Mouse (Mus musculus): ENCODE measurements around the gene Ttpal. TPM values are rescaled to one million over a fixed set of nuclear protein-coding genes. Genes with fewer than 3 reads are reported as not detected.

Gene Ttpal
- polyA plus RNA-seq, 1 experiment from 2014 or later = 37.3 TPM

DNA sequence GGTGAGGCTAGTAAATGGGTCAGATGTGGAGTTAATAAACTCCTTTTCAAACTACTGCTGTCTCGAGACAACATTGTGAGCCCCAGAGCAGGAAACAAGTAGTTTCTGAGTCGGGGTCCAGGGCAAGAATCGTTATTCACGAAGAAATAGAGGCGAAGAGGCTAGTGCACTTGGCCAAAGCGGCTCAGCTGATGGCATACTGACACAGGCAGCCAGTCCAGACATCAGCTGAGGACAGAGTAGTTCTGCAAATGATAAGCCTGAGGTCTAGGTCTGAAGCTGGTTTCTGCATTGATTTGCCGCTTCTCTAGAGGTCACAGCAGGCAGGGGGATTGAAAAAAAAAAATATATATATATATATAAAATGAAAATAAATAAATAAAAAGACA is 408 bp upstream of the Ttpal start:
- Histone ChIP-seq H3K9ac (peak overlapping the region; percentile 91), H3K4me1 (ENCODE audit: insufficient read depth) (peaks cover 5% of the 10 kb centered on the region; the same call in 1 of the 2 replicates), H3K4me3 (ENCODE audit: low read depth, low read length) (peak overlapping the region; percentile 91), H3K4me2 (peak overlapping the region; percentile 81), H3K27me3 (ENCODE audit: insufficient read depth, low read length) (no peaks in the 10 kb centered on the region), H3K27ac (ENCODE audit: low read depth) (no peak overlapping the region), H3K9me3 (ENCODE audit: low read depth, low read length) (no peaks in the 10 kb centered on the region), H3K36me3 (ENCODE audit: insufficient read depth) (no peaks in the 10 kb centered on the region)
- ATAC-seq (ENCODE audit: insufficient read depth) = no peak
- 70% methylated on average over 7 of the region's 7 CpGs for WGBS
- TF ChIP-seq CTCF (IDR thresholded peaks at IDR 0.05; ENCODE audit: low read depth) = no peak
- no peak for DNase-seq

- H3K36me3 ChIP-seq (ENCODE audit: insufficient read depth) = peaks cover 17% of the 10 kb centered on the region; the same call in 1 of the 2 replicates
- no peak overlapping the region for H3K4me2 ChIP-seq
- ATAC-seq (ENCODE audit: insufficient read depth) = no peak
- 0 out of 2 replicates have a peak, but pooled peaks cover 3% of the 10 kb centered on the region for H3K4me1 ChIP-seq (ENCODE audit: insufficient read depth)
- WGBS = 84% methylated on average over 7 of the region's 7 CpGs
- TF ChIP-seq CTCF (IDR thresholded peaks at IDR 0.05; ENCODE audit: low read depth) = no peak
- H3K27ac ChIP-seq (ENCODE audit: low read depth) = no peak overlapping the region
- H3K9me3 ChIP-seq (ENCODE audit: low read depth, low read length) = no peaks in the 10 kb centered on the region
- no peak overlapping the region for H3K9ac ChIP-seq
- H3K27me3 ChIP-seq (ENCODE audit: insufficient read depth, low read length) = no peaks in the 10 kb centered on the region
- no peak for DNase-seq
- H3K4me3 ChIP-seq (ENCODE audit: low read depth, low read length) = no peak overlapping the region
These were observed 4.0 kb downstream of the Ttpal start for GRCm38 (mm10) chr2:163606161-163606560.

DNA sequence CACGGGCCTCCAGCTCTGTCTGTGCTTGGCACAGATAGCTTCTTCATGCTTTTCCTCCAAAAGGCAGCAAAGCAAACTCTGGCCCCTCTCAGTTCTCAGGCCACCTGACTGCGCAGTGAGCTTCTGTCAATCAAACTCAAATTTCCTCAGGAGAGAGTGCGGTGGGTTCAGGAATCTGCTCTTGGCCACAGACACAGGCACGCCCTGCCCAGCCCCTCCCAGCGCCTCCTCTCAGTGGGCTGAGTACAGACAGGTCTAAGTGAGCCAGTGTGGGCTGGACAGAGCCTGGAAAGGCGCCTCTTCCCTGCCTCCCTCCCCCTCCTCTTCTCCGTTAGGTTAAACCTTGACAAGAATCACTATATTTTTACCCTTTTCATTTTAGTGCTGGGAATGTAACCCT is 5.9 kb downstream of the Ttpal start:
- TF ChIP-seq CTCF (IDR thresholded peaks at IDR 0.05; ENCODE audit: low read depth) = no peak
- no peaks in the 10 kb centered on the region for H3K4me1 ChIP-seq (ENCODE audit: insufficient read depth)
- H3K9me3 ChIP-seq (ENCODE audit: low read depth, low read length) = no peaks in the 10 kb centered on the region
- no peak for ATAC-seq (ENCODE audit: insufficient read depth)
- no peaks in the 10 kb centered on the region for H3K27me3 ChIP-seq (ENCODE audit: insufficient read depth, low read length)
- no peak overlapping the region for H3K4me2 ChIP-seq
- no peak overlapping the region for H3K4me3 ChIP-seq (ENCODE audit: low read depth, low read length)
- 85% methylated on average over 7 of the region's 7 CpGs for WGBS
- H3K27ac ChIP-seq (ENCODE audit: low read depth) = no peak overlapping the region
- DNase-seq = no peak
- no peak overlapping the region for H3K9ac ChIP-seq
- H3K36me3 ChIP-seq (ENCODE audit: insufficient read depth) = peaks cover 31% of the 10 kb centered on the region

DNA sequence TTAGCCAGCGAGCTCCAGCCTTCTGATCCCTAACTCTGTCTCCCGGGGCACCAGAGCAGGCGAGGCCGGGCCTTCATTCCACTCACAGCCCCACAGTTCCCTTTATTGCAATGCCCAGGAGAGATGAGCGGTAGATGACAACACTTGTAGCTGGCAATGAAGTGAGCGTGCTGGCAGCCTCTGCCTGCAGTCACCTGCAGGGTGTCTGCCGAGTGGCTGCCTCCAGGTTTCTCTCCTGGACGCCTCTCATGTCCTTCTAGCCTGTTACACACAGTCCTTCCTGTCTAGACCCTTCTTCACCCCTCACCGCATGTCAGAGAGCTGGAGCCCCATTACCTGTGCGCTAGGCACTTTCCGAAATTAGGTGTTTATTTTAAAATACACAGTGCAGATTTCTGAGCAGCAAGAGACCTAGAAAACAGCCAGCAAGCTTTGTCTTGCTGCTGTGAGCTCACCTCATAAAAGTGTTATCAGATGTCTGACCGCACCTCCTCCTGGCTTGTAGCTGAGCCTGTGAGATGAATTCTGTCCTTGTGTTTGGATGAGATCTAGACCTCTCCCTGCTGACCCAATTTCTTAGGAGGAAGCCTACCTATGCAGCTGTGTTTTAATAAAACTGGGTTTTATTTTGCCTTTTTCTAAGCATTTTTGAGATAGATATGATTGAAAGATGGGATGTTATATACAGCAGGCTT is 7.3 kb downstream of the Ttpal start:
- Histone ChIP-seq H3K27ac (ENCODE audit: low read depth) (no peak overlapping the region), H3K4me3 (ENCODE audit: low read depth, low read length) (no peak overlapping the region), H3K9me3 (ENCODE audit: low read depth, low read length) (peaks cover 3% of the 10 kb centered on the region; the same call in 1 of the 2 replicates), H3K9ac (no peak overlapping the region), H3K4me2 (no peak overlapping the region), H3K4me1 (ENCODE audit: insufficient read depth) (no peaks in the 10 kb centered on the region), H3K36me3 (ENCODE audit: insufficient read depth) (peaks cover 43% of the 10 kb centered on the region), H3K27me3 (ENCODE audit: insufficient read depth, low read length) (no peaks in the 10 kb centered on the region)
- 77% methylated on average over 12 of the region's 12 CpGs for WGBS
- ATAC-seq (ENCODE audit: insufficient read depth) (no peak), DNase-seq (no peak)
- no peak for TF ChIP-seq CTCF (IDR thresholded peaks at IDR 0.05; ENCODE audit: low read depth)

- DNase-seq (no peak), ATAC-seq (ENCODE audit: insufficient read depth) (no peak)
- Histone ChIP-seq H3K4me2 (no peak overlapping the region), H3K9me3 (ENCODE audit: low read depth, low read length) (peaks cover 3% of the 10 kb centered on the region; the same call in 1 of the 2 replicates), H3K27ac (ENCODE audit: low read depth) (no peak overlapping the region), H3K4me3 (ENCODE audit: low read depth, low read length) (no peak overlapping the region), H3K36me3 (ENCODE audit: insufficient read depth) (peaks cover 61% of the 10 kb centered on the region), H3K27me3 (ENCODE audit: insufficient read depth, low read length) (no peaks in the 10 kb centered on the region), H3K4me1 (ENCODE audit: insufficient read depth) (no peaks in the 10 kb centered on the region), H3K9ac (no peak overlapping the region)
- WGBS = 64% methylated on average over 9 of the region's 9 CpGs
- no peak for TF ChIP-seq CTCF (IDR thresholded peaks at IDR 0.05; ENCODE audit: low read depth)
These were observed 9.1 kb downstream of the Ttpal start for GRCm38 (mm10) chr2:163611176-163611575.

DNA sequence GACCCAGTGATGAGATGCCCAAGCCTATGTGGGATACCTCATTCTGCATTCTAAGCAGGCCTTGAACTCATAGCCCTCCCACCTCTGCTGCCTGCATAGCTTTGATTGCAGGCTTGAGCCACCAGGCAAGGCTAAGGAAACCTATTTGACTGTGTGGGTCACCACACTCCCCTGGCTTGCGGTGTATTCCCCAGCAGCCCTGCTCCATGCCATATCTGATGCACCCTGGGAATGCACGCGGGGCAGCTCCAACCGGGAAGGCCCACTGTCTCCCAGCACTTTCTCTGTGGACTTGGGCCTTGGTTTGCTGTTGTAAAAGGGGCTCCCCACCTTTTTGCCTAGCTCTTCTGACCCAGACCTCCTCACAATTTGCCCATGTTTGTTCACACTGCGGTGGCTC is 11.1 kb downstream of the Ttpal start:
- no peak overlapping the region for H3K4me2 ChIP-seq
- 89% methylated on average over 5 of the region's 5 CpGs for WGBS
- H3K4me3 ChIP-seq (ENCODE audit: low read depth, low read length) = no peak overlapping the region
- H3K9ac ChIP-seq = no peak overlapping the region
- no peak for TF ChIP-seq CTCF (IDR thresholded peaks at IDR 0.05; ENCODE audit: low read depth)
- H3K27ac ChIP-seq (ENCODE audit: low read depth) = no peak overlapping the region
- no peaks in the 10 kb centered on the region for H3K4me1 ChIP-seq (ENCODE audit: insufficient read depth)
- H3K9me3 ChIP-seq (ENCODE audit: low read depth, low read length) = peaks cover 3% of the 10 kb centered on the region; the same call in 1 of the 2 replicates
- H3K36me3 ChIP-seq (ENCODE audit: insufficient read depth) = peaks cover 67% of the 10 kb centered on the region
- DNase-seq (no peak), ATAC-seq (ENCODE audit: insufficient read depth) (no peak)
- H3K27me3 ChIP-seq (ENCODE audit: insufficient read depth, low read length) = no peaks in the 10 kb centered on the region

- H3K27me3 ChIP-seq (ENCODE audit: insufficient read depth, low read length) = no peaks in the 10 kb centered on the region
- H3K9me3 ChIP-seq (ENCODE audit: low read depth, low read length) = peaks cover 3% of the 10 kb centered on the region; the same call in 1 of the 2 replicates
- TF ChIP-seq CTCF (IDR thresholded peaks at IDR 0.05; ENCODE audit: low read depth) = no peak
- peaks cover 72% of the 10 kb centered on the region for H3K36me3 ChIP-seq (ENCODE audit: insufficient read depth)
- DNase-seq (no peak), ATAC-seq (ENCODE audit: insufficient read depth) (no peak)
- no peak overlapping the region for H3K27ac ChIP-seq (ENCODE audit: low read depth)
- H3K9ac ChIP-seq = no peak overlapping the region
- no peak overlapping the region for H3K4me2 ChIP-seq
- 89% methylated on average over 4 of the region's 4 CpGs for WGBS
- no peak overlapping the region for H3K4me3 ChIP-seq (ENCODE audit: low read depth, low read length)
- no peaks in the 10 kb centered on the region for H3K4me1 ChIP-seq (ENCODE audit: insufficient read depth)
These were observed 11.9 kb downstream of the Ttpal start for GRCm38 (mm10) chr2:163613990-163614389.

All from lung, embryonic 14.5 days (tissue).